Mouse (Mus musculus): ENCODE results near the gene Tamm41. TPM values are rescaled to one million over a fixed set of nuclear protein-coding genes. Genes with fewer than 3 reads are reported as not detected.

Gene Tamm41
- polyA plus RNA-seq, 1 experiment from 2014 or later, result 63.0 TPM

GRCm38 (mm10) chr6:114954496-114954895 is 83.2 kb downstream of the Tamm41 start:
- Histone ChIP-seq H3K4me1 (peaks cover 11% of the 10 kb centered on the region; the same call in 1 of the 2 replicates), H3K27ac (replicated peaks) (no peak overlapping the region), H3K4me3 (no peak overlapping the region), H3K27me3 (no peaks in the 10 kb centered on the region; the same call in 1 of the 2 replicates), H3K4me2 (replicated peaks) (no peak overlapping the region), H3K36me3 (no peaks in the 10 kb centered on the region), H3K9ac (replicated peaks) (no peak overlapping the region), H3K9me3 (no peaks in the 10 kb centered on the region)
- WGBS, result 82% methylated on average over 5 of the region's 5 CpGs
- ATAC-seq (ENCODE audit: low FRiP score, low read depth), result no peak

Other genes starting within 250 kb of the Tamm41 start
- gene Vgll4, start 67.9 kb downstream of the Tamm41 start, polyA plus RNA-seq (2016; fragmentation: Nextera tagmentation; extraction: Ambion mirVana), result 79.2 and 85.6 TPM in 2 replicates
- 6.6 and 7.4 TPM in 2 replicates for gene Syn2, start 97.0 kb upstream of the Tamm41 start, polyA plus RNA-seq (2016; fragmentation: Nextera tagmentation; extraction: Ambion mirVana)
- gene Gm17482, start 189.5 kb upstream of the Tamm41 start, polyA plus RNA-seq (2016; fragmentation: Nextera tagmentation; extraction: Ambion mirVana), result not detected in 2 replicates
- gene Timp4, start 214.3 kb upstream of the Tamm41 start, polyA plus RNA-seq (2016; fragmentation: Nextera tagmentation; extraction: Ambion mirVana), result 0.31 and 0.47 TPM in 2 replicates

Data from midbrain, embryonic 12.5 days (tissue).